Mouse (Mus musculus): ENCODE data around the gene Gm20870.
"Not testable (repeated sequence)": the region's sequence is repeated elsewhere in the genome, so short reads cannot be mapped to it uniquely, and the experiment has no call there.

Gm20870 gene

DNA sequence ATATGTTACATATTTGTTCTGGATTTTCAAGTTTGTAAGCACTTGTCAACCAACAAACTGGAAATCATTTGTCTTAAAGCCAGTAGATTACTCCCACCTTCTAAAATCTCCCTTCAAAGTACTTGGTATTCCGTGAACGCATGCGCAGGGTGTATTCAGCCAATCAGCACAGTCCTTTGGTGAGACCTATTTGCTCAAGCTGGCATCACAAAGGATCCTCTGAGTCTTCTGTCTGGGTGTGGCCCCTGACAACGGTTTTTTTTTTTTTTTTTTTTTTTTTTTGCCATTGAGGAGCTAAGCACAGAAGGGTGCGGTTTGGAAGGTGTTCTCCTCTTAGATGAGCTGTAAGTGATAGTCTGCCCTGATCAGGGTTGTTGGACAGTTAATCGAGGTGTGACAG, at the start of gene Gm20870:
Gene Gm20870 (plus strand): TSS at position 301 of the 400 bp plus-strand sequence.
- not testable (repeated sequence) for DNase-seq

Measured in right cerebral cortex, postnatal 14 days (tissue).